Mouse (Mus musculus): ENCODE results near the gene Prps1.
"Not testable (repeated sequence)": the region's sequence is repeated elsewhere in the genome, so short reads cannot be mapped to it uniquely, and the experiment has no call there.

Prps1 gene

DNA sequence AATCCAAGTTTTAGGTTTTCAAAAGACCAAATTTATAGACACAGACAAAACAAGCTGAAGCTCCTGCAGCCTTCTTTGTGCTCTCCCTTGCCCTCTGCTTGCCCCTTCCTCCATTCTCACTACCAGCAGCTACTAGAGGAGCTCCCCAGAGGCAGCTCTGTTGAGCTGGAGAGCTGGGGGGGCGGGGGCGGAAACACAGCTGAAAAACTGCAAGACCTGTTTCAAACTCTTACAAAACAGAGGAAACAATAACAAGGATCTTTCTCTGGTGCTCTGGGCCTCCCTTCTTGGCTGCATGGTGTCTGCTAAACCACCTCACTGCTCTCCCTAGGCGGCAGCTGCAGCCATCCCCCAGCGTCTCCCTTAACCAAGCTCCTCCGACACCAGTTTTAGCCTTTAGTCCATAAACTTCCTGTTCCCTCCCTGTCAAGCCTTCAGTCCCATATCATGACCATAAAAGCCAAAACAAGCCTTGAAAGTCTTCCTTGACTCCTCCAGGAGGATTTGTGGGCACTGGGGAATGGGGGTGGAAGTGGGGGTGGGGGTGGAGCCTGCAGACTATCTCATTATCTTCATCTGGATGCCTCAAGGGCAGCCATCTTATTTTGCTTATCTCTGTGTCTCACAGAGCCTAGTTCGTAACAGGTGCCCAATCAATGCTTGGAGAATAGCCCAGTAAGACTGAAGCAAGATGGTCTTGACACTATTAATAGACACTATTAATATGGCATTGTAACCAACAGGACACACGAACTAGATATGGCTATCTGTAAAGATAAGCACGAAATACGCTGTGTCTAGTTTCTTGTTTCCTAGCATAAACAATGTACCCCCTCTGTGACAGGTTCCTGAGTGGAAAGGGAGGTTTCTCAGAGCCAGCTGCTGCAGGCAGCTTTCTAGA, 45.2 kb downstream of the Prps1 start:
- DNase-seq (ENCODE audit: low read depth, low spot score), result no peak

- DNase-seq (ENCODE audit: low read depth, low spot score), result peak; percentile 74
These were observed 47.5 kb downstream of the Prps1 start for GRCm38 (mm10) chrX:140503905-140504304.

GRCm38 (mm10) chrX:140505497-140506238, 49.3 kb downstream of the Prps1 start:
- peak; percentile 44 for DNase-seq (ENCODE audit: low read depth, low spot score)

GRCm38 (mm10) chrX:140506436-140507180, 50.2 kb downstream of the Prps1 start:
- DNase-seq (ENCODE audit: low read depth, low spot score), result no peak

GRCm38 (mm10) chrX:140507377-140507776, 51.0 kb downstream of the Prps1 start:
- no peak for DNase-seq (ENCODE audit: low read depth, low spot score)

DNA sequence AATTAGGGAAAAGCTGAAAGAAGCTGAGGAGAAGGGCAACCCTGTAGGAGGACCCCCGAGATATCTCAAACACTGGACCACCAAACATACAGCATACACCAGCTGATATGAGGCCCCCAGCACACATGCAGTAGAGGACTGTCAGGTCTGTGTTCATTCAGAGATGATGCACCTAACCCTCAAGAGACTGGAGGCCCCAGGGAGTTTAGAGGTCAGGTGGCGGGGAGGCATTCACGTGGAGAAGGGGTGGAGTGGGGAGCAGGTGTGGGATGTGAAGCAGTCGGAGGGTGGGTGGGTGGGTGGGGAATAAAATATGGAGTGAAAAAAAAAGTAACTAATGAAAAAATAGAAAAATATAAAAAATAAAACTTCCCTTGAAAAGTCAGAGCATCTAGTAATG, 52.4 kb downstream of the Prps1 start:
- not testable (repeated sequence) for DNase-seq (ENCODE audit: low read depth, low spot score)

DNA sequence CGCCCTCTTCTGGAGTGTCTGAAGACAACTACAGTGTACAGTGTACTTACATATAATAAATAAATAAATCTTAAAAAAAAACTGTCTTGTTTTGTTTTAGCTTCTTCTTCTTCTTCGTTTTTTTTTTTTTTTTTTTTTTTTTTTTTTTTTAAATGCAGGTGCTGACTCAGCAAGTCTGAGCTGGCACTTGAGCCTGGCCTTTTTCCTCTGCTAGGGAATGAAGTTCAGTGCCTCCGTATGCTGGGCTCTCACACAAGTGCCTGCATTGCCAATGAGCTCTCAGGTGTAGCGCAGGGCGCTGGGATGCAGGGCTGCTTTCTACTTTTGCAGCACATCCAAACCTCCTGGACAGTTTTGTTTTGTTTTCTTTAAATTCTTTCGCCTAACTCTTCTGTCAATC, 53.4 kb downstream of the Prps1 start:
- no peak for DNase-seq (ENCODE audit: low read depth, low spot score)

- no peak for DNase-seq (ENCODE audit: low read depth, low spot score)
These were observed 54.5 kb downstream of the Prps1 start for GRCm38 (mm10) chrX:140510696-140511429.

DNA sequence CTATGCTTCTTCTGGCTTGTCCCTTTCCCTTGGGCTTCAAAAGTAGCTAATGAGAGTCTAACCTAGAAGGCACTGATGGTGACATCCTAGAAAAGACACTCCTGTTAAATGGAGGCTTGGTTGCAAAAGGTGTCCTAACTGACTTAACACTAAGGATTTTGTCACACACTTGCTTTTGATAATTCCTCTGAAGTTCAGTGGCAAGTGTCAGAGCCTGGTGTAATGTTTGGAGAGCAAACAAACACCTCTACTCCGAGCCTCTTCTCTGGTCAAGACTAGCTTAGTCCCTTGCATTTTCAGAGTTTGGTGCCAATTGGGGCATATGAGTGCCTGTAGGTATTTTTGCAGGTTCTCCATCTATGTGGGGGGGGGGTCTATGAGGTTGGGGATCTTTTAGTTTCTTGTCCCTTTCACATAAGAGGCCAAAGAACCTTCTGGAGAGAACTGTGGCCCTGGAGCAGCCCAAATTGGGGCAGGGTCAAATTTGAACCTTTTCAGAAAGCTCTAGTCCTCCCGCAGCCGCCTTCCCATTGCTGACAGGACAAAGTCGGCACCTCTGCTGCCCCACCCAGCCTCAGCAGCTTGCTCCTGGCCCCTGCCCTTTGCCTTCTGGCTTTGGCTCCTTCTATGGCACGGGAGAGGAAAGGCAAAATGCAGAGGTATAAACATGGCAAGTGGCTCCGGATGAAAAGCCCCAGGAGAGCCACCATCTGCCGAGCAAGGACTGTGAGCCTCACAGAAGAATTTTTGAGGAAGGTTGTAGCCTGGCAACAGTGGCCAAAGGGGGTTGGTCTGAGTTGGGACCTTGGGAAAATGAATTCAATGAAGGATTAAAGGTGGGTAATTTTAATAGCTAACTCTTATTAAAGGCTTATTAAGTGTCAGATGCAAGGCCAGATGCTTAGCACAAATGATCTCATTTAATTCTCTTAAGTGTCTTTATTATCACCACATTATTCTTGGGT, 55.6 kb downstream of the Prps1 start:
- no peak for DNase-seq (ENCODE audit: low read depth, low spot score)

GRCm38 (mm10) chrX:140513379-140513778, 57.0 kb downstream of the Prps1 start:
- DNase-seq (ENCODE audit: low read depth, low spot score), result no peak

DNA sequence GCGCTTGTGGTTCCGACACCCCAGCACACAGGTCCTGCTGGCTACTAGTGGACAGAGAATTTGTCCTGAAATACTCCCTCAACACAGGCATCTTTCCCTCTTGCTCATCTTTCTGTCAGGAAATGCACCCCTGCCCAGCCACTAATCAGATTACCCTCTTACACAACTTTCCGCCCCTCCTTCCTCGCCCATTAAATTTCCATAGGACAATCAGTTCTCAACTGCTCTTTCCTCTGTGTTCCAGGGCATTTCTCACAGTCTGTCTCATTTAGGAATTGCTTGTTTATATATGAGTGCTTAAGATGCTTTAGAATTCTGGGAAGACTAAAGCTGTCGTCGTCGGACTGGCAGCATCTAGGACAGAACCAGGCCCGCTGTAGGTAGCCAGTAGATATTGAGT, 61.9 kb downstream of the Prps1 start:
- DNase-seq (ENCODE audit: low read depth, low spot score), result no peak

DNA sequence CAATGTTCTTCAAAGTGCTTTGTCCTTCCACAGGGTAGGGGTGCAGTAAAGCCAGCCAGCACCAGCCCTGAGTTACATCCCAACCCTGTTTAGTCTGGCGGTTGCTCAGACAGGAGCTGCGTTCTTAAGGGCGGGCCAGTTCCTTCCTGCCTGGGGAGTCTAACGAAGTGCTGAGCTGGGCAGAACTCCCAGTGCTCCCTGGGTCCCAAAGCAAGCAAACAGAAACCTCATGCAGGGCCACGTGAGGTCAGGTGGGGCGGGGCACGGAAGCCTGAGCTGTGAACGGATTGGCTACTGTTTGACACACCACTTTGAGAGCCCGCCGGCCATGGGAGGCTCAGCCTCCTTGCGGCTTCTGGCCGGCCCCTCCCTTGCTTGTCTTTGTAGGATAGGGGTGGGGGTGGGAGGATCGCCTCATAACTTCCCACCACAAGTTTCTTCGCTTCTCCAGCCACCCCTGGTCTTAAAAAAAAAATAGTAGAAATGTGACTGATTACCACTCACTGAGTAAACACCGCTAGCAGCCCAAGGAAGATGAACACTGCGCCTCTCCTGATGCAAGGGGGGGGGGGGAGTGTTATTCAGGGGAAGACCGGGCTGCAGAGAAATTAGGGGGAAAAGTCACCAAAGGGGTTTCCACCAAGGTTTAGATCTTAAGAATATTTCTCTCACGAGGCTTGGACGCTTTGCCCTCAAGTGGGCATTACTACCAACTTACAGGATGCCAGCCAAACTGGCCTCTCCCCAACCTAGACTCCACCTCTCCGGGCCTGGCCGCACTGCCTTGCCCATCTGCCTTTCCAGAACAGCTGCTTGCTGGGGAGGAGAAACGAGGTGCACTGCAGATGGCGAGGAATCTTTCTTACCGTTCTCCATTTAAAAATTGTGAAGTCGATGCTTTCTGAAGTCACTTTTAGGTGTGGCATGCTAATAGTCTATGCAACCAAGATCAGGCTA, 64.0 kb downstream of the Prps1 start:
- DNase-seq (ENCODE audit: low read depth, low spot score), result peak; percentile 80

- DNase-seq (ENCODE audit: low read depth, low spot score), result no peak
These were observed 65.8 kb downstream of the Prps1 start for GRCm38 (mm10) chrX:140522071-140522765.

DNA sequence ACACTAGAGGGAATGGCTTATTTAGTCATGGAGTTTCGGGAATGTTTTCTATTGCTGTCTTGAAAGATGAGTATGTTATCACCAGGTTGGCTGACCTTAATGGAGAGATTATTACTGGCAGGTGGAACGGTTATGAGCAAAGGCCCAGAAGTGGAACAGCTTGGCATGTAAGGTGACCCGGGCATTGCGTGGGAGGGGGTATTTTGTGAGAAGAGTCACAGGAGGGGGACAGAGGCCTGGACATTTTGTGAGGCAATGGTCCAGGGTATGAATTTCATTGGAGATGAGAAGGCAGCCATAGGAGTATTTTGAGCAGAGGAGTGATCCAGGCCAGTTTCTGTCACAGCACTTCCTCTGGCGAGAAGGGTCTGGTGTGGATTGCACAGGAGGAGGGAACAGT, 67.8 kb downstream of the Prps1 start:
- DNase-seq (ENCODE audit: low read depth, low spot score), result no peak
